Mouse (Mus musculus) thymus, adult 2 months (tissue): ENCODE data around the gene Zbtb6.

Experiments used
- CTCF ChIP-seq: fragments of 200-500 bp; IDR thresholded peaks from 2 replicates; pipeline ENCODE4 v1.5.1; 2012; ENCODE audit warnings: mild to moderate bottlenecking, control low read depth, low read length, moderate library complexity, borderline replicate concordance; ENCODE audit not compliant: control insufficient read depth, poor library complexity, insufficient read depth; ENCODE audit errors: extremely low read depth
- POLR2A ChIP-seq: fragments of 200-500 bp; IDR thresholded peaks from 2 replicates; pipeline ENCODE4 v1.6.1; 2012; ENCODE audit warnings: mild to moderate bottlenecking, low read length, control low read depth, moderate library complexity; ENCODE audit not compliant: control insufficient read depth, poor library complexity, insufficient read depth; ENCODE audit errors: extremely low read depth

GRCm38 (mm10) chr2:37460707-37461106, 17.7 kb upstream of the Zbtb6 start:
- TF ChIP-seq POLR2A (no peak), CTCF (no peak)
